Comparison of ENCODE assay signal across 12 mouse cellular contexts in genomic region chr6:82753061-82753460, GRCm38 (mm10). TPM values are rescaled to one million over a fixed set of nuclear protein-coding genes. Genes with fewer than 3 reads are reported as not detected.
A peak's percentile ranks its signal among the peaks of the same experiment; 100 is the strongest.
DNase-seq lines count a peak whose midpoint lies in the region; ATAC-seq and TF ChIP-seq lines count a peak whose summit lies in the region.
"Had no signal": no experiment of that assay in that cellular context is flagged by ENCODE, and none has a peak within 500 bp of the region (broad histone marks: within the 10 kb centered on the region; RNA-seq: fewer than 3 reads in every experiment).

No protein-coding gene starts in this region.

- peaks cover 15% of the 10 kb centered on the region for H3K4me1 ChIP-seq in embryonic fibroblast, embryonic 13.5 days (ENCODE audit: control insufficient read depth, insufficient read depth, low read length)
- no peaks in the 10 kb centered on the region for H3K4me1 ChIP-seq in forebrain, embryonic 15.5 days
- no peaks in the 10 kb centered on the region for H3K4me1 ChIP-seq in forebrain, embryonic 16.5 days (replicated peaks; ENCODE audit: control insufficient read depth, insufficient read depth, low read length)

- H3K36me3 ChIP-seq in forebrain, embryonic 15.5 days, result no peaks in the 10 kb centered on the region
- no peaks in the 10 kb centered on the region for H3K36me3 ChIP-seq in forebrain, embryonic 16.5 days (ENCODE audit: control insufficient read depth, insufficient read depth)

- TF ChIP-seq CTCF in embryonic fibroblast, embryonic 13.5 days (IDR thresholded peaks at IDR 0.05; ENCODE audit: borderline replicate concordance, insufficient read depth, low read length), result no peak

- no peak overlapping the region for H3K4me3 ChIP-seq in embryonic fibroblast, embryonic 13.5 days (ENCODE audit: insufficient read depth, low read length)
- no peak overlapping the region for H3K4me3 ChIP-seq in forebrain, embryonic 15.5 days
- no peak overlapping the region for H3K4me3 ChIP-seq in forebrain, embryonic 16.5 days (replicated peaks; ENCODE audit: low read length)
- H3K4me3 ChIP-seq: kidney, embryonic 15.5 days; stomach, embryonic 15.5 days had no signal

- H3K27me3 ChIP-seq in forebrain, embryonic 15.5 days, result no peaks in the 10 kb centered on the region
- no peaks in the 10 kb centered on the region for H3K27me3 ChIP-seq in forebrain, embryonic 16.5 days (replicated peaks; ENCODE audit: control insufficient read depth, insufficient read depth, low read length)
- H3K27me3 ChIP-seq: kidney, embryonic 15.5 days; stomach, embryonic 15.5 days had no signal

- no peak for TF ChIP-seq POLR2A in embryonic fibroblast, embryonic 13.5 days (IDR thresholded peaks at IDR 0.05; ENCODE audit: low read depth, low read length)

- 90% methylated on average over 11 of the region's 11 CpGs for WGBS in forebrain, embryonic 15.5 days
- 90% methylated on average over 11 of the region's 11 CpGs for WGBS in forebrain, embryonic 16.5 days

- no peak overlapping the region for H3K9ac ChIP-seq in forebrain, embryonic 15.5 days (replicated peaks)
- H3K9ac ChIP-seq in forebrain, embryonic 16.5 days (replicated peaks; ENCODE audit: low read depth, low read length), result no peak overlapping the region
- H3K9ac ChIP-seq: kidney, embryonic 15.5 days; stomach, embryonic 15.5 days had no signal

- ATAC-seq in forebrain, embryonic 15.5 days (replicated peaks), result no peak
- ATAC-seq in forebrain, embryonic 16.5 days, result no peak

- peak overlapping the region; percentile 70 for H3K27ac ChIP-seq in embryonic fibroblast, embryonic 13.5 days (ENCODE audit: insufficient read depth, low read length)
- H3K27ac ChIP-seq in forebrain, embryonic 15.5 days (replicated peaks), result no peak overlapping the region
- no peak overlapping the region for H3K27ac ChIP-seq in forebrain, embryonic 16.5 days (ENCODE audit: low read length)
- H3K27ac ChIP-seq: kidney, embryonic 15.5 days; stomach, embryonic 15.5 days had no signal

- H3K9me3 ChIP-seq in forebrain, embryonic 15.5 days, result no peaks in the 10 kb centered on the region
- no peaks in the 10 kb centered on the region for H3K9me3 ChIP-seq in forebrain, embryonic 16.5 days (ENCODE audit: control insufficient read depth, low read length)
- H3K9me3 ChIP-seq: kidney, embryonic 15.5 days; stomach, embryonic 15.5 days had no signal

- no peak overlapping the region for H3K4me2 ChIP-seq in forebrain, embryonic 15.5 days (replicated peaks)
- no peak overlapping the region for H3K4me2 ChIP-seq in forebrain, embryonic 16.5 days (ENCODE audit: low read length)
- H3K4me2 ChIP-seq: kidney, embryonic 15.5 days; stomach, embryonic 15.5 days had no signal

- DNase-seq in heart, adult 18-20 months, result peak; percentile 64 to 78
- DNase-seq in heart, postnatal 4 days, result no peak
- DNase-seq in 416B (ENCODE audit: low read depth), result peak; percentile 67
- peak; percentile 60 for DNase-seq in induced T-regulatory cell, adult 2 months (ENCODE audit: low read depth)
- no peak for DNase-seq in cerebellum, postnatal 14 days
- DNase-seq: adrenal gland, adult 8-10 months; cerebellum, adult 9-10 months had no signal

RNA-seq across cellular contexts. Expression of gene Hk2, which starts 21.2 kb away (rescaled TPM):
- total RNA-seq in heart, adult 18-20 months (2021), result 100 to 1,000 TPM; 338 to 357 TPM
- 10 to 100 TPM; 86.8 to 96.6 TPM for total RNA-seq in heart, postnatal 4 days (2021)
- 26.2 and 30.8 TPM in 2 replicates for polyA plus RNA-seq in embryonic fibroblast, embryonic 13.5 days (2011; ENCODE audit: insufficient read length, low read depth, missing spikeins)
- polyA plus RNA-seq in forebrain, embryonic 15.5 days (2015; fragmentation: Nextera tagmentation; extraction: Ambion mirVana), result 5.3 and 7.4 TPM in 2 replicates
- 4.8 and 5.2 TPM in 2 replicates for polyA plus RNA-seq in forebrain, embryonic 16.5 days (2015; fragmentation: Nextera tagmentation; extraction: Ambion mirVana)

RNA-seq across cellular contexts. Expression of gene Pole4, which starts 47.9 kb away (rescaled TPM):
- 10 to 100 TPM; 20.2 to 20.3 TPM for total RNA-seq in heart, adult 18-20 months (2021)
- 10 to 100 TPM; 47.0 to 47.2 TPM for total RNA-seq in heart, postnatal 4 days (2021)
- 54.9 and 75.0 TPM in 2 replicates for polyA plus RNA-seq in embryonic fibroblast, embryonic 13.5 days (2011; ENCODE audit: insufficient read length, low read depth, missing spikeins)
- polyA plus RNA-seq in forebrain, embryonic 15.5 days (2015; fragmentation: Nextera tagmentation; extraction: Ambion mirVana), result 112 and 113 TPM in 2 replicates
- 107 and 121 TPM in 2 replicates for polyA plus RNA-seq in forebrain, embryonic 16.5 days (2015; fragmentation: Nextera tagmentation; extraction: Ambion mirVana)

Comparison
In these comparisons a context has a peak if more than half of its experiments do, and no peak if none do; other contexts are left out.
1. DNase-seq: peak in heart, adult 18-20 months (2 of 2), 416B (single experiment) and induced T-regulatory cell, adult 2 months (single experiment); none in heart, postnatal 4 days (single experiment) and cerebellum, postnatal 14 days (0 of 2).